Mouse (Mus musculus) heart, postnatal 10 days (tissue): Measurements from ENCODE around the gene Aco2. TPM values are rescaled to one million over a fixed set of nuclear protein-coding genes. Genes with fewer than 3 reads are reported as not detected.

ENCODE experiments used
- DNase-seq, 2 experiments: peaks; one replicate each; pipeline ENCODE4 v3.0.0; 2021
- intact Hi-C: fragments of 180-260 bp; cut with DNase I; formaldehyde crosslinking; loops from one replicate; pipeline ENCODE4 v1.15.1; 2025
- total RNA-seq, 2 experiments: library from RNA; stranded (reverse); gene quantifications; 2 replicates each; pipeline ENCODE4 v1.2.3; 2021

Aco2 gene
- total RNA-seq, 2 experiments from 2014 or later: 1,895 to 1,910 TPM

- intact Hi-C loops: no loop called here
- DNase-seq: no peak
Observed at GRCm38 (mm10) chr15:81939774-81940173, 67.7 kb downstream of the Aco2 start.

- DNase-seq: no peak
- intact Hi-C loops: no loop called here
Observed at GRCm38 (mm10) chr15:81940219-81940618, 68.1 kb downstream of the Aco2 start.

GRCm38 (mm10) chr15:81941010-81941409 is 68.9 kb downstream of the Aco2 start:
- DNase-seq: no peak
- intact Hi-C loops: no loop called here

GRCm38 (mm10) chr15:81943176-81943749 is 71.2 kb downstream of the Aco2 start:
- DNase-seq: no peak
- intact Hi-C loops: no loop called here

- DNase-seq: no peak
- intact Hi-C loops: no loop called here
Observed at GRCm38 (mm10) chr15:81949076-81949475, 77.0 kb downstream of the Aco2 start.

- intact Hi-C loops: no loop called here
- DNase-seq: no peak
Observed at GRCm38 (mm10) chr15:81949476-81950131, 77.5 kb downstream of the Aco2 start.

- intact Hi-C loops: no loop called here
- DNase-seq: no peak
Observed at GRCm38 (mm10) chr15:81950716-81951115, 78.6 kb downstream of the Aco2 start.

- no peak for DNase-seq
- intact Hi-C loops: no loop called here
Observed at GRCm38 (mm10) chr15:81951159-81951558, 79.0 kb downstream of the Aco2 start.

GRCm38 (mm10) chr15:81952310-81952709 is 80.2 kb downstream of the Aco2 start:
- DNase-seq: no peak
- intact Hi-C loops: no loop called here

GRCm38 (mm10) chr15:81954151-81954583 is 82.1 kb downstream of the Aco2 start:
- intact Hi-C loops: no loop called here
- no peak for DNase-seq

GRCm38 (mm10) chr15:81954716-81955115 is 82.6 kb downstream of the Aco2 start:
- intact Hi-C loops: no loop called here
- no peak for DNase-seq

- no peak for DNase-seq
- intact Hi-C loops: no loop called here
Observed at GRCm38 (mm10) chr15:81955414-81955813, 83.3 kb downstream of the Aco2 start.

GRCm38 (mm10) chr15:81956457-81956856 is 84.3 kb downstream of the Aco2 start:
- peak; percentile 28 to 64 for DNase-seq
- intact Hi-C loops: no loop called here

GRCm38 (mm10) chr15:81957598-81957997 is 85.5 kb downstream of the Aco2 start:
- intact Hi-C loops: no loop called here
- DNase-seq: no peak

GRCm38 (mm10) chr15:81958906-81959305 is 86.8 kb downstream of the Aco2 start:
- intact Hi-C loops: no loop called here
- DNase-seq: no peak

- intact Hi-C loops: loop anchor here (1.0 to 2.0 kb wide), 2 partner anchors 29 to 80 kb away; no protein-coding TSS in a partner anchor
- DNase-seq: peak; percentile 98
Observed at GRCm38 (mm10) chr15:81960171-81961077, 88.3 kb downstream of the Aco2 start, which contains the start of gene Pmm1. Pmm1 (minus strand) TSS chr15:81960930.

GRCm38 (mm10) chr15:81961078-81961451 is 89.0 kb downstream of the Aco2 start:
- no peak for DNase-seq
- intact Hi-C loops: loop anchor here (2.0 kb wide), 1 partner anchor 80 kb away; no protein-coding TSS in a partner anchor

GRCm38 (mm10) chr15:81964262-81964661 is 92.2 kb downstream of the Aco2 start:
- intact Hi-C loops: no loop called here
- DNase-seq: no peak
